Mouse (Mus musculus) brain, adult 2 months (tissue): ENCODE data around the gene Wdfy1.

Experiments
- DNase-seq: peaks from one replicate; pipeline ENCODE4 v3.0.0; 2011; ENCODE audit warnings: low read depth, low spot score

Wdfy1 gene

DNA sequence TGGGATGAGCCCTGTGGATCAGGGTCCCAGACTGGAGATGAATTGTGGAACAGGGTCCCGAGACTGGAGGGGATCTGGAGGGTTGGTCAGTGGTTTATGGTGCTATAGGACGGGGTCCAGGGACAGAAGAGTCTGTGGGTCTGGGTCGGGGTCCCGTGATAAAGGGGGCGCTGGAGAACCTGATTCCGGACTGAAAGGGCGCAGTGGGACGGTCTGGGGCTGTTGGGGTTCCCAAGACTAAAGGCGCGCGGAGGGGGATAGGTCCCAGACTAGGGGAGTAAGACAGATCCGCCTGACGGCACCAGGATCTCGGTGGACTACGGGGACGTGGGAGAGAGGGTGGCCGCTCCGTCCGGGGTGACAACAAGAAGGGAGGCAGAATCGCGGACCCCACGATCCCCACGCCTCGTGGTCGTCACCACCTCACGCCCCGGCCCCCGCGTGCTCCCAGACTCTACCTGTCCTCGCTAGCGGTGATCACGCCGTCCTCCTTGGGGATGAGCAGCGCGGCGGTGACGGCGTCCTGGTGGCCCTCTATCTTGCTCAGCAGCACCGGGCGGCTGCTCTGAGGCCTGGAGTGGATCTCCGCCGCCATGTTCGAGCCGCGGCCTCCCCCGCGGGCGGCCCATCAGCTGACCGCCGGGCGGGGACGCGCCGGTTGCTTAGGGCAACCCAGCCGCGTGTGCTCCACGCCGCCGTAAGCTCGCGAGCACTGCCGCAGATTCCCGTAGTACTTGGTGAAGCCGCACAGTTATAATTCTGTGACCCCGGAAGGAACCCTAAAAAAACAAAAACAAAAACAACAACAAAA is 14.6 kb downstream of the Wdfy1 start:
- DNase-seq: peak; percentile 95

DNA sequence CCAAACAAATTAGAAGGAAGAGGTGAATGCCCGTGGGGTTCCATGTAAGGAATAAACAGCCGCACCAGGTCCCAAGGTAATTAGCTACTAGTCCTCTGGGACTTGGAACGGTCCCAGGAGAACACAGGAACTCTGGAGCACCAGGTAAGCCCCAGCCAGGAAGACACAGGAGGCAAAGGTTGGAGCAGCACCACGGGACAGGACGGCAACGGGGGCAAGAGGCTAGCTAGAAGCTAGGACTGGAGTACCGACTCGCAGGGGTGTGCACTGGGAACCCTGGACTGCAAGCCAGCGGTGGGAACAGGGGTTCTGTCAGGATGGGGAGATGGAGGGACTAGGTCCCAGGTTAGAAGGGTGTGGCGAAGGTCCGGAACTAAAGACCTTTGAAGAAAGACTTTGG is 15.3 kb downstream of the Wdfy1 start:
- no peak for DNase-seq

DNA sequence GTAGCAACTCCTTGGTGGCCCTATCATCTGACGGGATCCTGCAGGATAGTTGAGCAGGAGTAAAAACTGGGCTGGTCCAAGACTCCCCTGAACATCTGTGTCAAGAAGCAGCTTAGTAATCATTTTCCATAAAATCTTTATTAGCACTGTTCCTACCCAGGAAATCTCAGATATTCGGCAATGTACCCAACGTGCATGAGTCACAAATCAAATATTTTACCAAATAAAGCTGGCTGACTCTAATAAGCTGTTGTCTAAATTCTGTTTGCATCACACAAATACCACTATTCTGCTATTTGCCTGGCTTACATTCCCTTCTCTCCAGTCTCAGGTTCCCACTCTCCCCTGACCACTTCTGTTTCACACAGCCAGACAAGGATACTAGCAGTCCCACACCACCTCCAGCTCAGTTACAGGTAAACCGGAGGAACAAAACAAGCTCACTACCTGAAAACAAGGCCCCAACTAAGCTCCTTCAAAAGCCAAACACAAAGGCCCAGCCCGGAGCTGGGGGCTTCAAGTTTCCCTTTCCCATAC is 16.4 kb downstream of the Wdfy1 start:
- DNase-seq: no peak

DNA sequence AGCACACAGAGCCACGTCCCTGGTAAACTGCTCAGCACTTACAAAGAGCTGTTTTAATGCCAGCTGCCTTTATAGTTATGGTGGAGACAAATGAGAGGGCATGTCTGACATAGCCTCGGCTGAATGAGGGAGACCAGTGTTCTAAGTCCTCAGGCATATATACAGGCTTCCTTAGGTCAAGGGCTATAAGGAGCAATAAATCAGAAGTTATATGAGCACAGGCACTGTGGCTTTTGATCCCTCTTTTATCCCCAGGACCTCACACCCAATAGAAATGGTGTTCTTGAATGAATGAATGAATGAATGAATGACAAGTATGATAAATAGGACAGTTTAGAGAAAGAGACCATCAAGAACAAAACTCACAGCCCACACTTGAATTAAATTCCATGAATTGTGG is 16.9 kb downstream of the Wdfy1 start:
- DNase-seq: no peak

DNA sequence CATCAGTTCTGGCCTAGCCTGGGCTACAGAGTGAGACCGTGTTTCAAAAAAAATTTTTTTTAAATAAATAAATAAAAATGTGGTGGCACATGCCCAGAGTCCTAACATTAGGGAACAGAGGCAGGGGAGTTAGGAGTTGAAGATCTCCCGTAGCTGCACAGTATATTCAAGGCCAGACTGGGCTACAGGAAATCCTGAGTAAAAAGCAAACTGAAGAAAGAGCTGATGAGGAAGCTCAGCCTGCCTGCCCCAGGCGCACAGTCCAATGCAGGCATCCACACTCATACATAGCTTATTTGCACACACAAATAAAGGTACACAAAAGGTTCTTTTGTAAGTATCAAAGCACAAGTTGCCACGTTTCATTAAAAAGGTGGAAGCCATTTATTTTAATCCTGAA is 18.3 kb downstream of the Wdfy1 start:
- DNase-seq: no peak

DNA sequence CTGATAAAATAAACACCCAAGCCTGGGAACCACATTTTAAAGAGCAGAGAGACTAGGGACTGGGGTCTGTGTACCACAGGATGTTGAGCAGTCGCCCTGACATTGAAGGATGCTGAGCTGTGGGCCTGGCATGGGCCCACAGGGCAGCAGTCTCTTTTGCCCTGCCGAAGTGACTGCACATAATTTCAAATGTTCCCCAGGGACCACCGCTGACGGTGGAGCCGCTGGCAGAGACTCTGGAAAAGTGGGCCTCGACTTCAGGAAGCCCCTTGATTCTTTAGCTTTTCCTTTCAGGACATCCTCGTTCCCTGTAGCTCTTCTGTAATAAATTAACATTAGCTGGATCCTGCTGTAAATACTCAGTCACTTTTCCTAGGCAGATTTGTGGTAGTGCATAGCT is 18.8 kb downstream of the Wdfy1 start:
- DNase-seq: no peak

DNA sequence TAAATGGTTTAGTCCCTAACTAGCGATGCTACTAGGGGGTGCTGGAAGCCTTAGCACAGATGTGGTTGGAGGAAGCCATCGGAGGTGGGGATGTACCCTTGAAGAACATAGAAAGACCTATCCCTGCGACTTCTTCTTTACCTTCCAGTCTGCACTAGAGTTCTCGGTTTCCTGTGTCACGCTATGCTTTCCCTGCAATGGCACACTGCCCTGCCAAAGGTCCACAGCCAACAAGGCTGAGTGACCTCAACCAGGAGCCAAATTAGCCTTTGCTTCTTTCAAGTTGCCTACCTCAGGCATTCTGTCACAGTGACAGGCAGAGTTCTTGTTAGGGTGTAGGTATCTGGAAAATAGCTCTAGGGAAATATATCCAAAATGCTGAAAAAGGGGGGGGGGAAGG is 19.5 kb downstream of the Wdfy1 start:
- DNase-seq: no peak

DNA sequence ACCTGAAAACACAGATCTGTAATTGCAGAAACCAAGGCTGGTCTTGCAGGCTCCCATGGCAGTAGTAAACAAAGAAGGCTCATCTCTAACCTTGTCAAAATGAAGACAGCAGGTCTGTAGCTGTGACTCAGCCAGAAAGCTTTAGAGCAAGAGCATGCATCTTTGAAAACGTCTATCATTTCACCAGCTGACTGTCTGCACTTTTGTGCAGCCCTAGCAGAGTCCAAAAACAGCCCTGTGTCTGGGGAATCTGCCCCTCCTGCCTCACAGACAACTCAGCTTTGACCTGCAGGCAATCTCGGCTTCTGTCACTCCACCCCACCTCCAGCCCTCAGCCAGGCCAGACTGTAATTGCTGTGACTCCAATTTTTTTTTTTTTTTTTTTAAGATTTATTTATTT is 20.6 kb downstream of the Wdfy1 start:
- DNase-seq: no peak

DNA sequence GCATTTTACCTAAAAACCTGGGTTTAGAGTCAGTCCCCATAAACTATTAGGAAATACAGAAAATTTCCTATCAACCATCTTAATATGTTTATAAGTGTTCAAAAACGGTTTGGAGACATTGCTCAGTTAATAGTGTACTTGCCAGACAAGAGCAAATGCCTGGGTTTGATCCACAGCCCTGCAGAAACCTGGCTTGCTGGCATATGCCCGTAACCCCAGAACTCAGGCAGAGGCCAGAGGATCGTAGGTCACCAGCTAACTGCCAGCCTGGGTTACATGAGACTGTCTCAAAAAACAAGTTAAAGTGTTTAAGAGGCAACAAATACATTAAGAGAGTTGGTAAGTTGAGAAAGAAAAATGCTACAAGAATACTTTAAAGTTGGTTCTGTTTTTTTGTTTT is 21.0 kb downstream of the Wdfy1 start:
- no peak for DNase-seq

DNA sequence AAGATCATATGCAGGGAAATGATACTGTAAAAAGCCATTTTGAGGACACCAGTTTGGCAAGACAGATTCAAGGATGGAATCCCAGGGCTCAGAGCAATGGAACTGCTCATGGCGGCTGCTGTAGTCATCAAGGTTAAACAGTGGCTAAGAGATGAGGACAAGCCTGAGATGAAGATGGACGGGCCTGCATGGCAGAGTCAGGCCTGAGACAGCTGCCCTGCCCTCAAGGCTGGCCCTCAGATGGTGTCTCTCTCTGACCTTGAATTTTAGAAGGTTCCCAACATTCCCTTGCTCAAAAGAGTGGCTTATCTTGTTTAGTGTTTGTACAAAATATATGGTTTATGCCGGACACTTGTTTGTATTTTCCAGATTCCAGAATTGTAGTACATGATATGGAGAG is 22.5 kb downstream of the Wdfy1 start:
- no peak for DNase-seq

DNA sequence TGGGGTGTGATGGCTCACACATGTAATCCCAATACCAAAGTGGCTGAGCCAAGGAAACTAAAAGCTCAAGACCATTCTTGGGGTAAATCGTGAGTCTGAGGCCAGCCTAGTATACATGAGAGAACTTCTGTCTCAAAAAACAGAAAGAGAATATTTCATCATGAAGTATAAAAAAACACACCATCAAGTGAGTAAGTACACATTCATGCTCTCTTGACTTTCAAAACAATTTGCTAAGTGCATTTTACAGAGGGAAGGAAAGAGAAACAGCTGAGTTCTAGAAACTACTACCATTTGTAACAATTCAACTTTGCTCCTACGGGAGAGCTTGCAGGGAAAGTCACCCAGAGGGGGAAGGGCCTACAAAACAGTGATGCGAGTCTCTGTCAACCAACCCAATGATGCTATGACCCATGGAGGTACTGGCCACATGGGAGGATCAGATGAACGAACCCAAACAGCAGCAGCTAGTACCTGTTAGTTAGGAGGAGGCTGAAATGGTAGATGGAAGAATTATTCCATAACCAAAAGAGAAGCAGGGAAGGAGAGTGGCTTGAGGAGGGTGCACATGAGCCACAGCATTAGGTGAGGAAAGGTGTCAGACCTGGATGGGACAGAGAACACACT is 23.1 kb downstream of the Wdfy1 start:
- DNase-seq: no peak

DNA sequence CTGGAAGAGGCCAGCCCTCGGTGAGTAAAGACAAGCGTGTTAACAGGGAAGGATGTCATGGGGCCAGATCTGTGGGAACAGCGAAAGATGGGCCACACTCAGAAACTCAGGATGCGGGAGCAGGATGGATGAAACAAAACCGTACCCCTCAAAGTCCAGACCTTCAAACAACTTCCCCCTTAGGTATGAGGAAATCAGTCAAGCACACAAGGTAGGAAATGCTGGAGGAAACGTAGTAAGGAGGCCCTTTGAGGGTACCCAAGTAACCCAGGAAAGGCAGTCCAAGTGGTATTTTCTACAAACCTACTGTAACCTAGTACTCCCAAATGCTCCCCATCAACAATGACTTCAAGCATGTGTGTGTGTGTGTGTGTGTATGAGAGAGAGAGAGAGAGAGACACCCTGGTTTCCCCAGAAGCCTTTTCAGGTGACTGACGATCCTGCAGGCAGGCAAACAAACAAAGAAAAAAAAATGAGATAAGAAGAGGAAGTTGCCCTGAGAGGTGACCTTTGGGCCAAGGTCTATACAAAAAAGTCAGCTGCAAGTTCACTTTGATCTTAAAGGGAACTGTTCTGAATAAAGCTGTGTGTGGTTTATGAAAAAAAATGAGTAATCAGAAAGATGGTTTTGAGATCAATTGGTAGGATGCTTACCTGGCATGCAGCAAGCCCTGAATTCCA is 23.8 kb downstream of the Wdfy1 start:
- DNase-seq: no peak

DNA sequence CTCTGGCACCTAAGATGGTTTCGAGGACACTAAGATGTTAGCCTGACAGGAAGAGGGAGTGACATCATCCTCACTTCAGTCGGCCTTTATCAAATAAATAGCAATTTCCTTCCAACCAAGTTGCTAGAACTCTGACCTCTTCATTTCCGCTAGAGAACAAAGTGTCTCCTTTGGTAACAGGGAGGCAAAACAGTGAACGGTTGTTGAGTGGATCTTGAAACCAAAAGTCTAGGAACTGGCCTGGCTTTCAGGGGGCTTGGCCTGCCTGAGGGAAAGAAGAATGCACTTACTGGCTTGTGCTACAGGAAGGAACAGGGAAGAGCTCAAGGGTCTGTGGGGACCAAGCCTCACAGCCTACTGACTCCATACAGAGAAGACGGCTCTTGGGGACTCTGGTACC is 24.8 kb downstream of the Wdfy1 start:
- no peak for DNase-seq

DNA sequence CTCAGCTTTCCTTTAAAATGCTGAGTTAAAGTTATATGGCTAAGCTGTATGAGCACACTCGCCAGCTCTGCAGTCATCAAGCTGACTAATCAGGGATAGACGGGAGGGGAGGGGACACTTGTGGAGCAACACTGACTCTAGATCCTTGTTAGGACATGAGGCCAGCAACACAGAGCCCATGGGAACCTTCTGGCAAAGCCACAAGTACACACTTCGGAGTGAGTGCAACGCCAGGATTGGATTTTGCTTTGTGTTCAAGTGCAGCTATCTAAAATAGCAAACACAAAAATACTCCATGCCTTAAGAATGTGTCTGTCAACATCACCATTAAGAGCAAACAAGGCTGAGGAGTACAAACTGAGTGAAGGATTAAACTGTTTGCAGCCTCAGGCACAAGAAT is 29.9 kb downstream of the Wdfy1 start:
- DNase-seq: no peak

DNA sequence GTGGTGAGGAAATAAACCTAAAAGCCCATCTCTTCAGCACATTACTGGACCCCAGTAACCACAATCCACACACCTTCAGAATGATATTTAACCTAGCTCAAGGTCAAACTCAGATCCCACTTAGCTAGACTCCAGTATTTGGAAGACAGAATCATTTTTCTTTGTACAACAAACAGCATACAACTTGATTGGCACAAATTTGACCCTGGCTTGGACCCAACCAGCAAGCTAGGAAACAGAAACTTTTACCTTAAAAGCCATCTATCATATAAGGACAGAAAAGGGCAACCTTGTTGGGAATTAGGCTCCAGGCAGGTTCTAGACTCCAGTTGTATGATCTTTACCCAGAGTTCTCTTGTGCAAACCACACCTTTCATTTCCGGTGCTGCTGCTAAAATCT is 32.6 kb downstream of the Wdfy1 start:
- DNase-seq: no peak

DNA sequence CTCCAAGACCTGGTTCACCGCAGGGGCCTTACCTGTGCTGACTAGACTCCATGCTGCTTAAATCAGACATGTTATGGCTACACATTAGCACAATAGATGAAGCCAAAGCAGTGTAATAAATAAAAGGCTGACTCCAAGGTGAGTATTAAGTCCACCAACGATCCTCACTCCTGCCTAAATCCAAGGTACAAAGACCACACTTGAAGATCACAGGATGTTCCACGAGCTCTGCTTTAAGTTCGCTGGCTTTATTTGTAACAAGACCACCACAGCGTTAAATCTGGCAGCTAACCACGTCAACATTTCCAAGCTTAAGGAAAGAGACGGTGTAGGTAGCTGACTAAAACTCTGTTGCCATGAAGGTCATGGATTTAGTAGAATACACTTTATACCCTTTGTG is 33.0 kb downstream of the Wdfy1 start:
- no peak for DNase-seq

DNA sequence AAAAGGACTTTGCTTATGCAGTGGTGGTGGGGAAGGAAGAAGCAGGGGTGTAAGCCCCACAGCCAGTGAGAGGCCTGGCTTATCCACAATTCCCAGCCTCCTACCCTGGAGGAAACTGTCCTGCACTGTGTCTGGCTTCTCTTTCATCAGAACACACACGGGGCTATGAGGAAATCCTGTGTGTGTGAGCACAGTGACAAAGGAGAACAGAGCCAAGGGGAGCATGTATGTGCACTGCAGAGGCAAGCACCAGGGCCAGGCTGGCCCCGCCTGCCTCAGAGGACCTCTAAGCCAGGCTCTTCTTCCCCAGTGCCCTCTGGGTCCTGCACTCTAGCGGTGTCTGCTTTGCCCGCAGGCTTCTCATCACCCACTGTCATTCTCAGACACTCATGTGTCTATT is 34.9 kb downstream of the Wdfy1 start:
- no peak for DNase-seq

DNA sequence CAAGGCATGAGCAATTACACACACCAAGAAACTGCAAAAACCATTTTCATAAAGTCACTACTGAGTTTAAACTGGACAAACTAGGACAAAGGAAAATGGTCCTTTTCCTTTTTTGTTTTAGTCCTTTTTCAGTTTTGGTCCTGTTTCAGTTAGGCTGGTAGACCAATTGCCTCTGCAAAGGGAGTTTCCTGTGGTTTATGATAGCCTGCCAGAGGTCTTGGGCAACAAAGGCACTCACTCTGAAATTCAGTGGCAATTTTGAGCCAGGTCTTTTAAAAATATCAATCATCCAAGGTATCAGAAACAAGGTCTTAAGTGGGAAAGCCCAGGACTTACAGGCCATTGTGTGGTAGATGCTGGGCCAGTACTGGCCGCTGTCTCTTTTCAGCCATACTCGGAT is 36.2 kb downstream of the Wdfy1 start:
- DNase-seq: no peak

DNA sequence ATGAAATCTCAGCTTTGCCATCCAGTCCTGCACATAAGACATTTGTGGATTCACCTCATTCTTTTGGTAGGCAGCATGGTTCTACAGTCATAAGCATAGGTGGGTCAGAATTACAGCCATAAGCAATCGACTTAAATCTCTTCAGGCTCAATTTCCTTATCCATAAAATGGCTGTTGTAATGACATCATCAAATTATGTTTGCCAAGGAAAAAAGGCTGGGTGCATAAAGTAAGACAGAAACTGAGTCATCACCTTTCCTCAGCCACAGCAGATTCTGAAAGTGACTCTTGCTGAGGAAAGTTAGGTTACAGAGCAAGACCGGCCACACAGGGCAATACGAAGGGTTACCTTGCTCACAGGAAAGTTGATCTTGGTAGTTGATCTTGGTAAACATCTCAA is 39.5 kb downstream of the Wdfy1 start:
- no peak for DNase-seq

DNA sequence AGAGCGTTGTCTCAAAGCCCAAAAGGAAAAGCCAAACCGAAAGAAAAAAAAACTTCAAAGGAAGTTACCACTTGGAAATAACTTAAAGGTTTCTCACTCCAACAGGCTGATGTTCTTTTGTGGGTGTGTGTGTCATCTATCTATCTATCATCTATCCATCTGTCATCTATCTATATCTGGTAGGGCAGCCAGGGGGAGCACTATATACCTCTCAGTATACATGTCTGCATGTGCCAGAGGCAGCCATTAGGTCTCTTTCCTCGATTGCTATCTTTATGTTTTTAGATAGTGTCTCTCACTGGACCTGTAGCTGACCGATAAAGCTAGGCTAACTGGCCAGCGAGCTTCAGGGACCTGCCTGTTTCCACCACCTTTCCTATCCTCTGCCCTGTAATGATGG is 41.1 kb downstream of the Wdfy1 start:
- no peak for DNase-seq

DNA sequence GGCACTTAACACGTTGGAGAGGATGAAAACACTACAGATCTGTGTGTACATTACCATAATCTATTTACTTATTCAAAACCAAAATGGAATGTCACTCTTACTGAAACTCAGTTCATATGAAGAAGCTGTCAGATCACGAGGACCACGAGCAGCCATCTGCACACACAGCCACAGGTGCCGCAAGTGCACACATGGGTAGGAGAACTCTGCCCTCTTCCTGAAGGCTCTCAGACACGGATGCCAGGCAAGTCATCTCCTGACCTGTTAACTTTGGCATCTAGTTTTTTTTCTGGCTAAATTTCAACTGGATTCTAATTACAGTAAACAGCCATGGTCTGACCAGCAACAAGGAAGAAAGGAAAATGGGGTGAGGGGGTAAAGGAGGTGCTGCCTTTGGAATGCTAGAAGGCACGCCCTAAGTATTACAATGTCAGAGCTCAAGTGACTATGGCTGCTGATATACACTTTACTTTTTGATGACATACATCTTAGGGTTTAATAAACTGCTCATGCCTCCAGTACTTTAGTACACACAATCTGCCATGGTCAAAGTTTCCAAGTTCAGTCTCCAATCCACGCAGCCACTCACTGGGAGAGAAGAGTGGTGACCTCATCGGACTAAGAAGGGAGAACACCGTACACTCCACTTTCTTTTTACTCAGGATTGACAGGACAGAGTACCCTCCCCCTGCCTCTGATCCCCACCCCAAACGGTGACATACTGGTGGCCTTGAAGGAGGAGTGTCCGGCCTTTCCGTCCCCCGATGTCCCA is 61.6 kb downstream of the Wdfy1 start:
- no peak for DNase-seq

DNA sequence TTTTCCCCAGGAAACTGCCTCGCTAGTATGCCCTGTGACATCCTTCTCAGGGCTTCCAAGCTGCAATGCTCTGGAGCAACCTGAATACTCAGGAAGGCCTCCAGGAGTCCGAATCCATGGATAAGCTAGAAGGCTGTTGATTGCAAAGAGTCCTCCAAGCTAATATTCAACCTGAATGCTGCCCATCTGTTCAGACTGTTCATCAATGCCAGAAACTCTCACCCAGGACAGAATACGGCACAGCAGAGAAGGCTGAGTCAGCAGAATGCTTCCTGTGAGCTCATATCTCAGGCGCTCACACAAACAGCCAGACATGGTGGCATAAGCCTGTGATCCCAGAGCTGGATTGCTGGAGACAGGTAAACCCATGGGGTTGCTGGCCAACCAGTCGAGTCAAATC is 62.9 kb downstream of the Wdfy1 start:
- DNase-seq: no peak
